Mouse (Mus musculus) MEL (cell line): Measurements from ENCODE around the gene Asns. TPM values are rescaled to one million over a fixed set of nuclear protein-coding genes. Genes with fewer than 3 reads are reported as not detected.

ENCODE experiments used
- DNase-seq: peaks from one replicate; pipeline ENCODE4 v3.0.0; 2011; ENCODE audit warnings: low read depth, low spot score
- H3K27ac ChIP-seq: 2 replicates; pipeline ENCODE4 v1.5.1; 2012; ENCODE audit warnings: low read depth, mild to moderate bottlenecking, control low read depth, low read length, moderate library complexity; ENCODE audit not compliant: control insufficient read depth
- H3K27me3 ChIP-seq, 2 experiments: fragments of 150-350 bp in 1 of 2; sonication (generic) in 1 of 2; 2 replicates each; pipeline ENCODE4 v1.6.1; 2012; ENCODE audit warnings: low read length in 2 of 2, mild to moderate bottlenecking in 2 of 2, improper control_type of control experiment in 1 of 2, moderate library complexity in 1 of 2; ENCODE audit not compliant: insufficient read depth in 2 of 2, control insufficient read depth in 1 of 2
- H3K36me3 ChIP-seq, 2 experiments: 2 replicates each; pipeline ENCODE4 v1.6.1; 2012 to 2014; ENCODE audit warnings: low read length in 2 of 2, improper control_type of control experiment in 1 of 2, inconsistent platforms in 1 of 2, mild to moderate bottlenecking in 1 of 2; ENCODE audit not compliant: insufficient read depth in 2 of 2, control insufficient read depth in 1 of 2
- H3K4me1 ChIP-seq, 2 experiments: fragments of 150-350 bp in 1 of 2; sonication (generic) in 1 of 2; 2 replicates each; pipeline ENCODE4 v1.6.1; 2012; ENCODE audit warnings: low read length in 2 of 2, improper control_type of control experiment in 1 of 2, mild to moderate bottlenecking in 1 of 2; ENCODE audit not compliant: insufficient read depth in 2 of 2, control insufficient read depth in 1 of 2
- H3K4me3 ChIP-seq, 2 experiments: fragments of 150-350 bp in 1 of 2; sonication (generic) in 1 of 2; 2 replicates each; pipeline ENCODE4 v1.5.1; 2012; ENCODE audit warnings: low read depth in 2 of 2, low read length in 2 of 2, mild to moderate bottlenecking in 2 of 2, moderate library complexity in 2 of 2, control low read depth in 1 of 2, improper control_type of control experiment in 1 of 2; ENCODE audit not compliant: control insufficient read depth in 1 of 2, insufficient read depth in 1 of 2
- H3K79me2 ChIP-seq: 2 replicates; pipeline ENCODE4 v1.6.1; 2012; ENCODE audit warnings: mild to moderate bottlenecking, low read length, moderate library complexity; ENCODE audit not compliant: control insufficient read depth, poor library complexity, insufficient read depth
- H3K9ac ChIP-seq: 2 replicates; pipeline ENCODE4 v1.6.1; 2012; ENCODE audit warnings: low read depth, mild to moderate bottlenecking, control low read depth, low read length, moderate library complexity; ENCODE audit not compliant: control insufficient read depth, poor library complexity, severe bottlenecking
- H3K9me3 ChIP-seq: fragments of 150-350 bp; sonication (generic); replicated peaks from 2 replicates; pipeline ENCODE4 v1.6.1; 2012; ENCODE audit warnings: mild to moderate bottlenecking, low read length, improper control_type of control experiment, moderate library complexity; ENCODE audit not compliant: insufficient read depth
- BHLHE40 ChIP-seq: IDR thresholded peaks from 2 replicates; pipeline ENCODE4 v1.6.1; 2012; ENCODE audit warnings: low read depth, mild to moderate bottlenecking, inconsistent platforms, low read length, improper control_type of control experiment, borderline replicate concordance
- ELF1 ChIP-seq: IDR thresholded peaks from 2 replicates; pipeline ENCODE4 v1.6.1; 2014; ENCODE audit warnings: low read depth, mild to moderate bottlenecking, inconsistent platforms, low read length, improper control_type of control experiment, moderate library complexity
- GABPA ChIP-seq: IDR thresholded peaks from 2 replicates; pipeline ENCODE4 v1.6.1; 2012; ENCODE audit warnings: low read depth, mild to moderate bottlenecking, inconsistent platforms, low read length, improper control_type of control experiment, moderate library complexity
- MAZ ChIP-seq: IDR thresholded peaks from 2 replicates; pipeline ENCODE4 v1.6.1; 2012; ENCODE audit warnings: low read depth, mild to moderate bottlenecking, inconsistent platforms, low read length, improper control_type of control experiment
- MYB ChIP-seq: IDR thresholded peaks from 2 replicates; pipeline ENCODE4 v1.6.1; 2011; ENCODE audit warnings: mild to moderate bottlenecking, low read depth, low read length, improper control_type of control experiment
- MYC ChIP-seq: IDR thresholded peaks from 2 replicates; pipeline ENCODE4 v1.6.1; 2011; ENCODE audit warnings: low read depth, mild to moderate bottlenecking, low read length, improper control_type of control experiment, moderate library complexity
- NELFE ChIP-seq: IDR thresholded peaks from 2 replicates; pipeline ENCODE4 v1.6.1; 2011; ENCODE audit warnings: low read depth, low read length, improper control_type of control experiment
- POLR2A ChIP-seq, 2 experiments: IDR thresholded peaks; 2 replicates each; pipeline ENCODE4 v1.6.1; 2011 to 2012; ENCODE audit warnings: low read length in 2 of 2, mild to moderate bottlenecking in 2 of 2, control low read depth in 1 of 2, improper control_type of control experiment in 1 of 2, low read depth in 1 of 2, moderate library complexity in 1 of 2; ENCODE audit not compliant: control insufficient read depth in 1 of 2, insufficient read depth in 1 of 2, poor library complexity in 1 of 2
- RAD21 ChIP-seq: IDR thresholded peaks from 2 replicates; pipeline ENCODE4 v1.6.1; 2011; ENCODE audit warnings: mild to moderate bottlenecking, low read depth, low read length, improper control_type of control experiment
- SIN3A ChIP-seq: IDR thresholded peaks from 2 replicates; pipeline ENCODE4 v1.6.1; 2012; ENCODE audit warnings: low read length, improper control_type of control experiment, inconsistent platforms
- SMC3 ChIP-seq: IDR thresholded peaks from 2 replicates; pipeline ENCODE4 v1.6.1; 2011; ENCODE audit warnings: low read depth, low read length, improper control_type of control experiment
- TBP ChIP-seq: IDR thresholded peaks from 2 replicates; pipeline ENCODE4 v1.8.0; 2011; ENCODE audit warnings: low read depth, low read length, improper control_type of control experiment
- TCF12 ChIP-seq: IDR thresholded peaks from 2 replicates; pipeline ENCODE4 v1.6.1; 2014; ENCODE audit warnings: low read depth, mild to moderate bottlenecking, inconsistent platforms, low read length, improper control_type of control experiment, moderate library complexity
- USF1 ChIP-seq: IDR thresholded peaks from 2 replicates; pipeline ENCODE4 v1.6.1; 2014; ENCODE audit warnings: low read depth, mild to moderate bottlenecking, inconsistent platforms, low read length, improper control_type of control experiment, moderate library complexity
- USF2 ChIP-seq, 2 experiments: IDR thresholded peaks; 2 replicates each; pipeline ENCODE4 v1.6.1; 2011 to 2012; ENCODE audit warnings: improper control_type of control experiment in 2 of 2, low read length in 2 of 2, borderline replicate concordance in 1 of 2, inconsistent platforms in 1 of 2, low read depth in 1 of 2, mild to moderate bottlenecking in 1 of 2; ENCODE audit not compliant: insufficient read depth in 1 of 2
- ZKSCAN1 ChIP-seq: IDR thresholded peaks from 2 replicates; pipeline ENCODE4 v1.6.1; 2012; ENCODE audit warnings: low read depth, mild to moderate bottlenecking, inconsistent platforms, low read length, improper control_type of control experiment, moderate library complexity
- polyA plus RNA-seq, 2 experiments: library from polyadenylated mRNA; stranded (reverse) in 1 of 2; unstranded in 1 of 2; fragments of >175 nt in 1 of 2; fragments of >200 nt in 1 of 2; gene quantifications; 2 replicates each; pipeline versions ENCODE4 v1.2.1 to v1.2.4; 2012; ENCODE audit warnings: low replicate concordance in 2 of 2, low read depth in 1 of 2; ENCODE audit not compliant: insufficient read length in 2 of 2, insufficient read depth in 1 of 2, missing spikeins in 1 of 2
- total RNA-seq: library from RNA; depleted of rRNA; stranded (reverse); fragments of 300-350 nt; gene quantifications from 2 replicates; pipeline ENCODE4 v1.2.3, GENCODE M21; 2012

Asns gene
- total and polyA plus RNA-seq, 3 experiments = 342 to 792 TPM; not detected in 1

- H3K4me3 ChIP-seq = no peak overlapping the region
- H3K27ac ChIP-seq = no peak overlapping the region
- no peak for DNase-seq
- no peak for TF ChIP-seq USF2 (IDR thresholded peaks at IDR 0.05; ENCODE audit: borderline replicate concordance in 1 of 2, insufficient read depth in 1 of 2, low read depth in 1 of 2, low read length in 2 of 2)
- no peak for TF ChIP-seq SIN3A
- no peak for TF ChIP-seq TCF12
- TF ChIP-seq GABPA = no peak
- no peak for TF ChIP-seq TBP
- no peak for TF ChIP-seq MAZ
- TF ChIP-seq USF1 = no peak
- TF ChIP-seq MYB = no peak
- H3K4me1 ChIP-seq = peaks cover 0 to 8% of the 10 kb centered on the region in 2 experiments
- no peaks in the 10 kb centered on the region for H3K79me2 ChIP-seq
- H3K36me3 ChIP-seq = peaks cover 0 to 10% of the 10 kb centered on the region in 2 experiments; a peak in 2 of 4 replicates
- H3K27me3 ChIP-seq = no peaks in the 10 kb centered on the region
- H3K9ac ChIP-seq = no peak overlapping the region
- no peaks in the 10 kb centered on the region for H3K9me3 ChIP-seq
Observed at GRCm38 (mm10) chr6:7728241-7728640, 35.2 kb upstream of the Asns start.

- peaks cover 0 to 2% of the 10 kb centered on the region in 2 experiments; a peak in 1 of 4 replicates for H3K36me3 ChIP-seq
- no peaks in the 10 kb centered on the region for H3K9me3 ChIP-seq
- no peaks in the 10 kb centered on the region for H3K27me3 ChIP-seq
- TF ChIP-seq TCF12 (no peak), SMC3 (no peak), RAD21 (no peak), BHLHE40 (no peak), TBP (no peak), NELFE (no peak), MYC (no peak), SIN3A (no peak), ZKSCAN1 (no peak), ELF1 (no peak), POLR2A (IDR thresholded peaks at IDR 0.05; ENCODE audit: control insufficient read depth in 1 of 2, insufficient read depth in 1 of 2, low read depth in 1 of 2, low read length in 2 of 2, poor library complexity in 1 of 2) (no peak)
- no peak for DNase-seq
- H3K79me2 ChIP-seq = no peaks in the 10 kb centered on the region
- no peak overlapping the region for H3K9ac ChIP-seq
- peaks cover 0 to 3% of the 10 kb centered on the region in 2 experiments; a peak in 2 of 4 replicates for H3K4me1 ChIP-seq
- no peak overlapping the region for H3K4me3 ChIP-seq
- no peak overlapping the region for H3K27ac ChIP-seq
Observed at GRCm38 (mm10) chr6:7716236-7716635, 23.2 kb upstream of the Asns start.
